Mouse (Mus musculus) liver, embryonic 16.5 days (tissue): ENCODE data around the gene Hoxb4. TPM values are rescaled to one million over a fixed set of nuclear protein-coding genes. Genes with fewer than 3 reads are reported as not detected.

ENCODE experiments used
- ATAC-seq: fragments of 200-750 bp; cut with Nextera tagmentation; 2 replicates; pipeline ENCODE4 v1.8.0; 2017; ENCODE audit warnings: low read depth, mild to moderate bottlenecking, moderate number of reproducible peaks, moderate library complexity
- H3K27ac ChIP-seq: fragments of 300-500 bp; sonication (generic); 2 replicates; pipeline ENCODE4 v1.5.1; 2014; ENCODE audit warnings: mild to moderate bottlenecking, low read length
- H3K27me3 ChIP-seq: fragments of 300-500 bp; sonication (generic); 2 replicates; pipeline ENCODE4 v1.6.1; 2014; ENCODE audit warnings: low read depth, low read length, mixed read lengths; ENCODE audit not compliant: control insufficient read depth, insufficient read depth
- H3K36me3 ChIP-seq: fragments of 300-500 bp; sonication (generic); 2 replicates; pipeline ENCODE4 v1.6.1; 2014; ENCODE audit warnings: mild to moderate bottlenecking; ENCODE audit not compliant: control insufficient read depth, insufficient read depth
- H3K4me1 ChIP-seq: fragments of 300-500 bp; sonication (generic); 2 replicates; pipeline ENCODE4 v1.6.1; 2014; ENCODE audit warnings: low read depth, low read length, mixed read lengths; ENCODE audit not compliant: control insufficient read depth
- H3K4me2 ChIP-seq: fragments of 300-500 bp; sonication (generic); 2 replicates; pipeline ENCODE4 v1.6.1; 2014; ENCODE audit warnings: low read depth, low read length, mixed read lengths
- H3K4me3 ChIP-seq: fragments of 300-500 bp; sonication (generic); 2 replicates; pipeline ENCODE4 v1.5.1; 2014; ENCODE audit warnings: low read depth, mild to moderate bottlenecking, low read length
- H3K9ac ChIP-seq: fragments of 300-500 bp; sonication (generic); 2 replicates; pipeline ENCODE4 v1.6.1; 2014; ENCODE audit warnings: low read depth, low read length
- H3K9me3 ChIP-seq: fragments of 300-500 bp; sonication (generic); replicated peaks from 2 replicates; pipeline ENCODE4 v1.6.1; 2016; ENCODE audit warnings: low read length; ENCODE audit not compliant: control insufficient read depth
- WGBS: fragments of 180-500 bp; shearing (Covaris S2); extraction: QIAGEN DNeasy Blood & Tissue Kit; methylation state at CpG from one replicate; pipeline ENCODE4 v1.1.7; 2014; ENCODE audit not compliant: insufficient replicate concordance; 5-methylcytosine and 5-hydroxymethylcytosine counted together
- polyA plus RNA-seq: library from polyadenylated mRNA; unstranded; fragments of >200 nt; fragmentation: Nextera tagmentation; extraction: Ambion mirVana; gene quantifications from 2 replicates; pipeline ENCODE4 v1.2.1, GENCODE M21; 2015

Gene Hoxb4
- polyA plus RNA-seq, 1 experiment from 2014 or later, result 0.08 TPM

GRCm38 (mm10) chr11:96290705-96291355 lies 27.2 kb upstream of the Hoxb4 start:
- Histone ChIP-seq H3K27ac (no peak overlapping the region), H3K36me3 (no peaks in the 10 kb centered on the region), H3K9me3 (no peaks in the 10 kb centered on the region), H3K27me3 (peaks cover 99% of the 10 kb centered on the region), H3K4me1 (no peaks in the 10 kb centered on the region), H3K4me3 (no peak overlapping the region), H3K4me2 (no peak overlapping the region), H3K9ac (no peak overlapping the region)
- no peak for ATAC-seq
- 31% methylated on average over 17 of the region's 17 CpGs for WGBS

GRCm38 (mm10) chr11:96291681-96292564 lies 26.1 kb upstream of the Hoxb4 start, which contains the start of gene Hoxb6:
Gene Hoxb6 (plus strand): TSS chr11:96292476.
- Histone ChIP-seq H3K4me3 (no peak within 1 kb of the TSS), H3K27me3 (peaks cover 99% of the 10 kb centered on the region), H3K36me3 (no peaks in the 10 kb centered on the region), H3K9me3 (no peaks in the 10 kb centered on the region), H3K27ac (no peak within 1 kb of the TSS), H3K9ac (no peak within 1 kb of the TSS), H3K4me2 (no peak within 1 kb of the TSS), H3K4me1 (no peaks in the 10 kb centered on the region)
- no peak for ATAC-seq
- 9% methylated on average over 22 of the region's 22 CpGs for WGBS

GRCm38 (mm10) chr11:96292565-96293301 lies 25.3 kb upstream of the Hoxb4 start:
- H3K36me3 ChIP-seq, result no peaks in the 10 kb centered on the region
- no peaks in the 10 kb centered on the region for H3K9me3 ChIP-seq
- H3K27ac ChIP-seq, result no peak overlapping the region
- under 1% methylated on average over 12 of the region's 12 CpGs for WGBS
- no peak for ATAC-seq
- no peaks in the 10 kb centered on the region for H3K4me1 ChIP-seq
- H3K27me3 ChIP-seq, result peaks cover 99% of the 10 kb centered on the region
- H3K4me3 ChIP-seq, result no peak overlapping the region
- H3K9ac ChIP-seq, result no peak overlapping the region
- H3K4me2 ChIP-seq, result no peak overlapping the region

GRCm38 (mm10) chr11:96293302-96293921 lies 24.7 kb upstream of the Hoxb4 start:
- Histone ChIP-seq H3K36me3 (no peaks in the 10 kb centered on the region), H3K4me3 (no peak overlapping the region), H3K4me2 (no peak overlapping the region), H3K9me3 (no peaks in the 10 kb centered on the region), H3K9ac (no peak overlapping the region), H3K27ac (no peak overlapping the region), H3K4me1 (no peaks in the 10 kb centered on the region), H3K27me3 (peaks cover 99% of the 10 kb centered on the region)
- ATAC-seq, result no peak
- WGBS, result 1% methylated on average over 22 of the region's 22 CpGs

GRCm38 (mm10) chr11:96294245-96295091 lies 23.6 kb upstream of the Hoxb4 start:
- 1% methylated on average over 32 of the region's 32 CpGs for WGBS
- H3K36me3 ChIP-seq, result no peaks in the 10 kb centered on the region
- ATAC-seq, result no peak
- H3K4me1 ChIP-seq, result no peaks in the 10 kb centered on the region
- H3K4me3 ChIP-seq, result no peak overlapping the region
- H3K4me2 ChIP-seq, result no peak overlapping the region
- H3K27me3 ChIP-seq, result peaks cover 99% of the 10 kb centered on the region
- no peak overlapping the region for H3K9ac ChIP-seq
- H3K27ac ChIP-seq, result no peak overlapping the region
- no peaks in the 10 kb centered on the region for H3K9me3 ChIP-seq

GRCm38 (mm10) chr11:96295092-96295835 lies 22.8 kb upstream of the Hoxb4 start:
- Histone ChIP-seq H3K27me3 (peaks cover 99% of the 10 kb centered on the region), H3K4me1 (no peaks in the 10 kb centered on the region), H3K9ac (no peak overlapping the region), H3K4me2 (no peak overlapping the region), H3K36me3 (no peaks in the 10 kb centered on the region), H3K4me3 (no peak overlapping the region), H3K27ac (no peak overlapping the region), H3K9me3 (no peaks in the 10 kb centered on the region)
- no peak for ATAC-seq
- WGBS, result under 1% methylated on average over 30 of the region's 30 CpGs

GRCm38 (mm10) chr11:96296997-96297396 lies 21.1 kb upstream of the Hoxb4 start:
- Histone ChIP-seq H3K36me3 (no peaks in the 10 kb centered on the region), H3K27ac (no peak overlapping the region), H3K4me2 (no peak overlapping the region), H3K9me3 (no peaks in the 10 kb centered on the region), H3K4me3 (no peak overlapping the region), H3K4me1 (no peaks in the 10 kb centered on the region), H3K9ac (no peak overlapping the region), H3K27me3 (peaks cover 100% of the 10 kb centered on the region)
- 25% methylated on average over 2 of the region's 2 CpGs for WGBS
- ATAC-seq, result no peak
